Mouse (Mus musculus): ENCODE data around the gene Cyp11a1. TPM values are rescaled to one million over a fixed set of nuclear protein-coding genes. Genes with fewer than 3 reads are reported as not detected.

The Cyp11a1 gene
- total RNA-seq, 2 experiments from 2014 or later = 0.79 to 1.7 TPM

DNA sequence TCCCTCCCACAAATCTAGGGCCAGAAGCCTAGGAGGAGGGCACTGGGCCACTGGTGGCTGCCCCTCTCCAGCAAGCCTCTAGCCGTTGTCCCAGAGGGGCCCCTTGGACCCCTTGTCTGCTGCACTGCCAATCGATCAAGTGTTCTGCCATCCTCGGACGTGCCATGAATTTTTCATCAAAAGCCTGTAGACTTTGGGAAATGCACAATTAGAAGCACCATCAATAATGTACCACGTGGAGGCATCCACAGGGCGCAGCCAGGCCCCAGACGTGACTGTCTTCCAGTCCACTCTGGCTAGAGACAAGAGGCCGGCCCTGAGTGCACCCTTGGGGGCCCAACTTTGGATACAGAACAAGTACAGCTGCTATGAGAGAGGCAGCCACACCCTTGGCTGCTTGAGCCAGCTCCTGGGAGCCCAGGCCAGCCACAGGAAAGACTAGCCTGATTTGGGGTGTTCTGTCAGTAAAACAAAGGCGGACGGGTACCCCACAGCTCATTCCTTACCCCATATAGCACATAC lies 37.3 kb downstream of the Cyp11a1 start:
- TF ChIP-seq CTCF (conservative IDR thresholded peaks at IDR 0.05) = no peak
- no peak for DNase-seq (ENCODE audit: low spot score in 2 of 2)
- Histone ChIP-seq H3K4me3 (no peak overlapping the region), H3K27ac (no peak overlapping the region)

DNA sequence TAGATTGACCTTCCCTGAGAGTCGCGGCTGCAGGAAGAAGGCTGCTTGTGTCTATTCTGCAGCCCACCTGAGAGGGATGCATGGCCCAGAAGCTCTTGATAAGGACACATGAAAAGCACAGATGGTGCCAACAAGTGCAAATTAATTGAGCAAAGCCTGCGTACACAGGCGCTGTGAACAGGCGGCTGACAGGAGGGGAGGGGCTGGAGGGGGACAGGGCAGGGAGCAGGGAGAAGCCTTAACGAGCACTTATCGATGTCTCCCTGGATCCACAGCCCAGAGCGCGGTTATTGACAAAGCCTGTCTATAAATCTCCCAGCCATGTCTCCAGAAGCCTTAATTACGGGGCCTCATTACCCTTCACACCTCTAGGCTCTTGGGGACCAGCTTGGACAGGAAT lies 38.6 kb downstream of the Cyp11a1 start:
- TF ChIP-seq CTCF (conservative IDR thresholded peaks at IDR 0.05) = no peak
- peak in 1 of 2 experiments; percentile 46 for DNase-seq (ENCODE audit: low spot score in 2 of 2)
- no peak overlapping the region for H3K27ac ChIP-seq
- H3K4me3 ChIP-seq = no peak overlapping the region

DNA sequence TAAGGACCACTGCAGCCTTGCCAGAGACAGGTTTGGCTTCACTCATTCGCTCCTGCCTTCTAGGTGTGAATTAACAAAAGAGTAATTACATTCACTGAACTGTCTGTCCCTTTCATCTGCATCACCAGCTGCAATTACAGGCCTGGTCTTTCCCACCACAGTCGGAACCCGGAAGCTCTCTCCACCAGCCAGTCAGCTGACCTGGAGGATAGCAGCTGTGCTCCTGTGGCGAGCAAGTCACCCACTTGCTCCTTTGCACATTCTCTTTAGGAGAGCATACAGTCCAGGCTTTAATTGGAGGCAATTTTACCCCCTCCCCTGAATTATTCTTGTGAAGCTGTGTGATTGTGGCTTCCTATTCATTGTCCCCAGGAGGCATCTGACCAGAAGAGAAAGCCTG lies 39.4 kb downstream of the Cyp11a1 start:
- Histone ChIP-seq H3K4me3 (no peak overlapping the region), H3K27ac (no peak overlapping the region)
- no peak for DNase-seq (ENCODE audit: low spot score in 2 of 2)
- no peak for TF ChIP-seq CTCF (conservative IDR thresholded peaks at IDR 0.05)

DNA sequence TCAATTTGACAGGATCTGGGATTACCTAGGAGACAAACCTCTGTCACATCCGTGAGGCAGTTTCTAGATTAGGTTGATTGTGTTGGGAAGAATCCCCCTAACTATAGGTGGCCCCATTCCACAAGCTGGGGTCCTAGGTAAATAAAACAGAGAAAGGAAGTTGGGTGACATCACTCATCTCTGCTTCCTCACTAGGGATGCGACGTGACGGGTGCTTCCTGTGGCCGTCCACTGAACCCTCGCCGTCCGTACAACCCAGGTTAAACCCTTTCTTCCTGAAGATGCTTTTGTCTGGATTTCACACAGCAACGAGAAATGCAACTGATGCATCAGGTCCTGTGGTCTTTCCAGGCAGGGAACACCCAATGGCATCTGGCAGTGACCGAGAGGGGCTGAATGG lies 40.9 kb downstream of the Cyp11a1 start:
- no peak overlapping the region for H3K4me3 ChIP-seq

DNA sequence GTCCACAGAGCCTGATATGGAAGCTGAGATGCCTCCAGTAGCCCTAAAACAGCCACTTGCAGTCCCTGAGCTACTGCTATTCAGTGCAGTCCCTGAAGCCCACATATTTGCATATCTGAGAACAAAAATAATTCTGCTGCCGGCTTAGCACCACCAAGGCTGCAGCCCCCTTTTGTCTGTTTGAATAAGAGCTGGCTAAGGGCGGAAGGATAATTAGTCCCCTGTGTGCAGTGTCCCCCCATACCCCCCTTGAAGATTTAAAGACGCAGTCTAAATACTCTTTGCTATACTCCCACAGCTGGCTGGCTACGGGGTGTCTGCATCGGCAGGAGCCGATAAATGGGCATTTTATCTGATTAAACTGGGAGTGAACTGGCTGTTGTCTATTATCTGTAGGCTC lies 42.4 kb downstream of the Cyp11a1 start:
- TF ChIP-seq CTCF (conservative IDR thresholded peaks at IDR 0.05) = no peak
- Histone ChIP-seq H3K4me3 (no peak overlapping the region), H3K27ac (peak overlapping the region; percentile 18; the same call in 1 of the 2 replicates)
- DNase-seq (ENCODE audit: low spot score in 2 of 2) = no peak

More for the DNA sequence above, 40.9 kb downstream of the Cyp11a1 start:
- H3K27ac ChIP-seq = no peak overlapping the region
- no peak for TF ChIP-seq CTCF (conservative IDR thresholded peaks at IDR 0.05)
- DNase-seq (ENCODE audit: low spot score in 2 of 2) = no peak

DNA sequence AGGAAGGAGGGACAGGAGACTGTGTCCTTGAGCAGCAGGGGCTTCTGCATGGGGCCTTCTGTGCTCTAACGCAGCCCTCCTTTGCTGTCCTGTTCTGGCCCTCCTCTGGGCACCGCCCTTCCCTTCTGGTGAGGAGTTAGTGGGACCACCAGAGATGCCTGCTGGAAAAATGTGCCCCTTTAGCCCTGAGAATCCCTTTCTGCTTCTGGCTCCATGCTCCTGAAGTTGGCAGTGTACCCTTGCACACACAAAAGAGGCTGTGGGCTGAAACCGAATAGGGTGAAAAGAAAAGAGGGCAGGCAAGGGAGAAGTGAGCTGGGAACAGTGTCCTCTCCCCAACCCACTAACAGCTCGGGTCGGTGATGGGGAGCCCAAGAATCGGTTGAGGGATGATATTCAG lies 43.0 kb downstream of the Cyp11a1 start:
- peak; percentile 71 for TF ChIP-seq CTCF (conservative IDR thresholded peaks at IDR 0.05)
- no peak for DNase-seq (ENCODE audit: low spot score in 2 of 2)
- Histone ChIP-seq H3K4me3 (no peak overlapping the region), H3K27ac (peak overlapping the region; percentile 14; the same call in 1 of the 2 replicates)

DNA sequence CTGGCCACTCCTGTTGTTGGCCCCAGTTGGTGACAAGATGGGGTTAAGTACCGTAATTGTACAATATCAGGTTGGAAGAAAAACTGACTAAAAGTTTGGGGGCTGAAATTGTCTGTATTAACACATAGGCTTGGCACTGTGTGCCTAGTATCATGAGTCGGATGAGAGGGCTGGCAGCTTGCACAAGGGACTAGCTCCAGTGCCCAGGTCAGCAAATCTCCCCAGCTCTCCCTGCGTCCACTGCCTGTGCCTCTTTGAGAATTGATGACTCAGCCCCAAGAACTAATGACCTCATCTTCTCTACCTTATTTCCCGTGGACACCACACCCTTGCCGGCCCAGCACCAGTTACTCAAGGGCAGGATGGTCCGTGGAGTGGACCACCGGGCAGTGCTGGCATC lies 43.6 kb downstream of the Cyp11a1 start:
- Histone ChIP-seq H3K4me3 (no peak overlapping the region), H3K27ac (no peak overlapping the region)
- DNase-seq (ENCODE audit: low spot score in 2 of 2) = no peak
- TF ChIP-seq CTCF (conservative IDR thresholded peaks at IDR 0.05) = no peak

DNA sequence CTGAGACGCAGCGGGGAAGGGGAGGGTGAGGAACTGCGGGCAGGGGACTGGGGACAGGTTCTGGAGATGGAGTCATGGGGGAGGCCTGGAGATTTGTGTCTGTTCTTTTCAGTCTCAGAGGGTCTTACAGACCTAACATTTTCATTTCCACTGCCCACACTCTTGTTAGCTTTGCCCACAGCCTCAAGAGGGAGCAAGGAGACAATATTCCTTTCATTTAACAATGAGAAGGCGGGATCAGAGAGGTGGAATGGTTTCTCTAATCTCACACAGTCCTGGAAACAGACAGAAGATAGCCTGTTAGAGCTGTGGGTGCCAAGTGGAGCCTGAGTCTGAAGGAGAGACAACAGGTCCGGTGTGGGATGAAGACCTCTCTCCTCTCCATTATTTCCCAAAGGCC lies 45.7 kb downstream of the Cyp11a1 start:
- DNase-seq (ENCODE audit: low spot score in 2 of 2) = no peak
- peak; percentile 78 for TF ChIP-seq CTCF (conservative IDR thresholded peaks at IDR 0.05)
- H3K27ac ChIP-seq = peak overlapping the region; percentile 89
- peak overlapping the region; percentile 33 for H3K4me3 ChIP-seq

DNA sequence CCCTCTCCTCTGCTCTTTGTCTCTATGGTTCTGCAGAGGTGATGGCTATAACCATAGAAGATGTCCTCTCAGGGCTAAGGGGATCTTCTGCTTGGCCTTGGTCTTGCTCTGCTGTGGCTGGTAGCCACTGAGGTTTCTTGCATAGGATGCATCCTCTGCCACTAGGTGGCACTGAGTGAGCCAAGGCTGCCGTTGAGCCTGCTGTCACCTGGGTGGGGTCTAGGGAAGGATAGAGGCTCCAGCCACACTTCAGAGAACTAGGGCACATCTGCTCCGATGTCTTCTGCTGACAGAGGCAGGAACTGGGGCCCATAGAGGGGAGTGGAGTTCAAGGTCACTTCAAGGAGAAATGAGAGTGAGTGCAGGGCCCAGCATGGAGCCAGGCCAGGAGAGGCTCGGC lies 46.9 kb downstream of the Cyp11a1 start:
- TF ChIP-seq CTCF (conservative IDR thresholded peaks at IDR 0.05) = peak; percentile 96
- DNase-seq (ENCODE audit: low spot score in 2 of 2) = peak; percentile 64 to 76
- Histone ChIP-seq H3K27ac (peak overlapping the region; percentile 89), H3K4me3 (peak overlapping the region; percentile 33)

DNA sequence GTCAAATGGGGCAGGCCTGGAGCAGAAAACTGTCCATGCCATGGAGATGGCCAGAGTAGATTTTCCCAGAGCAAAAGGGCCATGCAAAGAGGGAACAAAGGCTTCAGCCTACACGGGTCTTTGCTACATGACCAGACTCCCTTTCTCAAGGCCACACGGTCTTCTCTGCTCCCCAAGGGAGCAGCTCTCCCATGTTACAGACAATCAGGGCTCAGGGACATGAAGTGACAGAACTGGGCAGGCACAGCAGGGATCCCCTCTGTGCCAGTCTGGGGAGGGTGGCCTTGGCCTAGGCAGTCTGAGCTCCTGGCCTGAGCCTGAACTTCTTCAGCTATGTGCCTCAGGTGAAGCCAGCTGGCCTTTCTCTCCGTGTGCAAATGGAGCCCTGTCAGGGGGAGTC lies 47.3 kb downstream of the Cyp11a1 start:
- no peak for DNase-seq (ENCODE audit: low spot score in 2 of 2)
- TF ChIP-seq CTCF (conservative IDR thresholded peaks at IDR 0.05) = no peak
- peak overlapping the region; percentile 89 for H3K27ac ChIP-seq

DNA sequence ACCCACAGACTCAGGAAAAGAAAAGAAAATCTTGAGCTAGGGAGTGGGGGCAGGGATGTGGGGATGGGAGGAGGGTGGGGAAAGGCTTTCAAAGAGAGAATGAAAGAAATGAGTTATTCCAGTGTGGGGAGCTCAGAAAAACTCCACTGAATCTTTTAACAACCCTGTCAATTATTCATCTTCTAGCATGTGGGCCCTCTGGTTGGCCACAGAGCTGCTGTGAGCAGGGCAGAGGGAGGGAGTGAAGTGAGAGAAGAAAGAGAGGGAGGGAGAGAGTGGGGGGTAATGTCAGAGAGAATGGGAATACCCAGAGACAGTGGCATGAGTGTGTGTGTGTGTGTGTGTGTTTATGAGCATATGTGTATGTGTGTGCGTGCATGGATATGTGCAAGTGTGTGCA lies 47.8 kb downstream of the Cyp11a1 start:
- Histone ChIP-seq H3K27ac (peak overlapping the region; percentile 89), H3K4me3 (no peak overlapping the region)
- no peak for DNase-seq (ENCODE audit: low spot score in 2 of 2)
- no peak for TF ChIP-seq CTCF (conservative IDR thresholded peaks at IDR 0.05)

More for the DNA sequence above, 47.3 kb downstream of the Cyp11a1 start:
- H3K4me3 ChIP-seq = peak overlapping the region; percentile 0; the same call in 1 of the 2 replicates

DNA sequence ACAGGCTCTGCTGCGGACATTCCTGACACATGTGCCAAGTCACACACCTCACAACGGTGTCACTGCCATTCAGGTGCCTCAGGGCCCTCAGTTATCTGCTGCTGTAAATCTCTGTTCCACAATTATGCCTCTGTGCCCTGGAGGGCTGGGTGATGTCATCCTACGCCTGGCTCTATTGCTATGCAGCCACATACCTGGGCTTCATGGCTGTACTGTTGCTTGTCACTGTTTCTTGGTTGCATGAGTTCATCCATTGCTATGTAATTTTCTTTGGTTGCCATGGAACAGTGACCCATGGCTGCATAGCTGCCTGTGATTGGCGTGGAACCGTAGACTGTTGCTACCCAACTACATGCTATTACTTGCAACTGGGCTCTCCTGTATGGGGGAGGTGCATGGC lies 49.5 kb downstream of the Cyp11a1 start:
- no peak for DNase-seq (ENCODE audit: low spot score in 2 of 2)
- Histone ChIP-seq H3K4me3 (no peak overlapping the region), H3K27ac (no peak overlapping the region)
- no peak for TF ChIP-seq CTCF (conservative IDR thresholded peaks at IDR 0.05)

DNA sequence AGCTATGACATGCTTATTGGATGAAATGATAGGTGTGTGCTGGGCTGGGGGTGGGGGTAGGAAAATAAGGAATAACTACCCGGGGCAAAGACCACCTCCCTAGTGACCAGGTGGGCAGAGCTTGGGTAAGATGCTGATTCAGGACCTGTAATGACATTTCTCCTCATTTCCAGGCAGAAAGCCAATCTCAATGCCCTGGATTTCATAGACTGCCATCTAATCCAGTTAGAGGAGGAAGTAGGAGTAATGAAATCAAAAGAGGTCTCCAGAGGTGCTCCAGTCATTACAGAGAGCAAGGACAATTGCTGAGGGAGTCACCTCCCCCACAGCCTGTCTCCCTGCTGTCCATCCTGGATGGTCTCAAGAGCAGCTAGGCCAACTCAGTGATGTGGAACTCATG lies 53.7 kb downstream of the Cyp11a1 start:
- no peak for DNase-seq (ENCODE audit: low spot score in 2 of 2)
- Histone ChIP-seq H3K27ac (0 out of 2 replicates have a peak overlapping the region, but pooled peaks have one; percentile 48), H3K4me3 (no peak overlapping the region)
- no peak for TF ChIP-seq CTCF (conservative IDR thresholded peaks at IDR 0.05)

Data from layer of hippocampus, adult 2 months (tissue).